Mouse (Mus musculus) lung, postnatal 25 days (tissue): ENCODE results near the gene Wdr86.
A peak's percentile ranks its signal among the peaks of the same experiment; 100 is the strongest.
"Not testable (repeated sequence)": the region's sequence is repeated elsewhere in the genome, so short reads cannot be mapped to it uniquely, and the experiment has no call there.

ENCODE experiments used
- DNase-seq: peaks from one replicate; pipeline ENCODE4 v3.0.0; 2022; ENCODE audit warnings: low spot score

The Wdr86 gene

DNA sequence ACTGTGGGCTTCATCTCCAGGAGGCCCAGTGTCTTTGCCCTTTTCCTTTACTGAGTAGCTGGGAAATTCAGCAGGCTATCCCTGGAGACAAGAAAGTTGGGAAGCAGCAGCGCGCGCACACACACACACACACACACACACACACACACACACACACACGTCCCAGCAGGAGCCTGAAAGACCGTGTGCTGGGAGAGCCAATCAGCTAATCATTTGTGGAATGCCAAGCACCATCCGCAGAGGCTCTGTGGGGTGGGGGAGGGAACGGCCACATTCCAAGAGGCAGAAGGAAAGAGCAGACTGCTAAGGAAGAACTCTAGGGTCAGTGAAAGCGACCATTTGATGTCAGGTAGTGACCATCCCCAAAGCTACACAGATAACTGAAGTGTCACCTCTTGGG lies 2.6 kb upstream of the Wdr86 start:
- peak; percentile 68 for DNase-seq

GRCm38 (mm10) chr5:24730986-24731385 lies 459 bp upstream of the Wdr86 start:
- DNase-seq, result no peak

DNA sequence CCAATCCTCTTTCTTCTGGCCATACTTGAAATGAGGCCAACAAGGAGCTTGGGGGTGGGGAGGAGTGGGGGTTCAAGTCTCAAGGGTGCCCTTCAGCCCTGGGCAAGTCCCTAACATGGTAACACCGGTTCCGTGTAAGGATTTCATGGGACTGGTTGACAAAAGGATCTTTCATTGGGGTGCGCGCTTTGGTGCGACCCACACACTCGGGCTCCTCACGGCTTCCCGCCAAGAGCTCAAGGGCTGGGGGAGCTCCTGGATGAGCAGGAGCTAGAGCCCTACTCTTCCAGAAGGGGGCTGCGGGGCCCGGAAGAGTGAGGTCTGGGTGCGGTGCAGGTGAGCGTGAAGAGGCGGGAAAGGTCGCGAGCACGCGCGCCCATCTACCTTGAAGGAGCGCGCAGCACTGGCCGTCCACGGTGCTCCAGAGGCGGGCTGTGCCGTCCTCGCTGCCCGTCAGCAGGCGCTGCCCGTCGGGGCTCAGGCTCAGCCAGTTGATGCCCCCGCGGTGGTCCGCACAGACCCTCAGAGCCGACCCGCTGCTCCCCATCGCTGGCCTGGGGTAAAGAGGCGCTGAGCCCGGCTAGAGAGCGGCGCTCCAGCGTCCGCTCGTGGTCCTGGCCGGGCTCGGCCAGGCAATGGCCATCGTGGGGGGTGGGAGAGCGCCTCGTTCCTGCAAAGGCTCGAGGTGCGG lies 585 bp downstream of the Wdr86 start:
- no peak for DNase-seq

DNA sequence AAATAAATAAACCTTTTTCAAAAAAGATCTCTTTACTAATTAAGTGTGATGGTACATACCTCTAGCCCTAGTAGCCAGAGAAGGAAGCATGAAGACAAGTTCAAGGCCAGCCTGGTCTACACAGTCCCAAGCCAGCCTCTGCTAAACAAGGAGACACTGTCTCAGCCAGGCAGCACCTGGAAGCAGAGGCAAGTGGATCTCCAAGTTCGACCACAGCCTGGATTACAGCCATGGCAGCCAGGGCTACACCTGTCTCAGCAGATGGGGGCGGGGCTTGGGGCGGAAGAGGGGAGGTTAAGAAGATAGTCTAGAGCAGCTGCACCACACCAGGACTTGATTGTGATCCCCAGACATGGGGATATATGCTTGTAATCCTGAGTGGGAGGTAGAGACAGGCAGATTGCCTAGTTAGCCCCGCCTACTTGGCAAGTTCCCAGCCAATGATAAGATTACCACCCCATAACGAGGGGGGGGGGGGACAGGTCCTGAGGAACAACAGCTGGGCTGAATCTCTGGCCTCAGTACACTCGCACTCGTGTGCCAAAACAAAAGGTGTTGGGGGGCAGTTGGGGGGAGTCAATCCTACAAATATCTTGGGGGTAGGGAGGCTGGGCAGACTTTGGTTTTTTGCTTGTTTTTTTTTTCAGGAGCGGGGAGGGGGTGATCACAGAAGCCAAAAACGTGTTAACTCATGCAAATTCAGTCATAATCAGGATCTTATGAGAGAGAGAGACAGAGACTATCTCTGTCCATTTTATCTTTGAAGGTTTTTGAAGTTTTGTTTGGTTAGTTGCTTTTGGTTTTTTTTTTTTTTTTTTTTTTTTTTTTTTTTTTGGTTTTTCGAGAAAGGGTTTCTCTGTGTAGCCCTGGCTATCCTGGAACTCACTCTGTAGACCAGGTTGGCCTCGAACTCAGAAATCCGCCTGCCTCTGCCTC lies 3.4 kb downstream of the Wdr86 start:
- DNase-seq, result no peak

DNA sequence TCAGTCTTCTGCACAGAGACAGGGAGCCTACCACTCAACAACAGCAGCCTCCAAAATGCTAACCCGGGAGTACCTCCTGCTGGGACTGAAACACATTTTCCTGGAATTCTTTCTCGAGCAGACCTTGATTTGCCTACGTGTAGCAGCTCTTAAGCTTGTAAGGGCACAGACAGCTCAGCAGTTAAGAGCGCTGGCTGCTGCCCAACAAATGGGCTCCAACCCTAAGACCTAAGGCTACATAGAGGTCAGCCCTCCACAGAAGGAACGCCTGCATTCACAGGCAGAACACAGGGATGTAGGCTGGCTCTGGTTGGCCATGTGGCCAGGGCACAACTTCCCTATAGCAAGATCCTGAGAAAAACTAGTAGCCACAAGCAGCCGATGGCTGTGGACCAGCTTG lies 4.6 kb downstream of the Wdr86 start:
- DNase-seq, result no peak

- DNase-seq, result no peak
These were observed 5.7 kb downstream of the Wdr86 start for GRCm38 (mm10) chr5:24724805-24725204.

- DNase-seq, result no peak
These were observed 6.3 kb downstream of the Wdr86 start for GRCm38 (mm10) chr5:24724270-24724634.

DNA sequence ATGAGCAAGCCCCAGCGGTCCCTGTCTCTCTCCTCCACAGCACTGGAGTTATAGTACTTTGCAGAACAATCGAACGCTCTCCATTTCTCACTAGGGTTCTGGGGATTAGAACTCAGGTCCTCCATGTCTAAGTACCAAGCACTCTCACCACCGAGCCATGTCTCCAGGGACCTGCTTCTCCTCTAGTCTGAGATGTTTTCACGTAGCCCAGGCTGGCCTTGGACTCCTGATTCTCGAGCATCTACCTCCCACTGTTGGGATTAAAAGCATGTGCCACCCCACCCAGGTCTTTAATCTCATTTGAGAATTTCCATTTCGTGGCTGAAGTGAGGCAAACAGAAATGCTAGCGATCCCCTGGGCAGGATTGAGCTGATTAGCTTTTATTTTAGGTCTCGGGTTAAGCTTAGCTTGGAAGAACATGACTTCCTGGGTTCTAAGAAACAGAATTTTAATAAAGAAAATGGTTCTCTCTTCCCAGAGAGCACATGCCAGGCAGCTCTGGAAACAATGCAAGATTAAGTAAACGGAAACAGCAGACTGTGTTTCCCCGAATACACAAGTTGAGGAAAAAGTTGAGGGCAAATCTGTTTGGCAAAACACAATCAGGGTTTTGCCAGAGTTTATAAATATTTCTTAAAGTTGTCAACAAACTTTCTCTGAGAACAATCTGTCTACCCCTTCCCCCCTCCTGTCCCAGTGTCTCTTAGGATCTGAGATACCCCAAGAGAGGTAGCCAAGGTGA lies 6.8 kb downstream of the Wdr86 start:
- peak; percentile 12 for DNase-seq

GRCm38 (mm10) chr5:24719852-24720251 lies 10.7 kb downstream of the Wdr86 start:
- no peak for DNase-seq

DNA sequence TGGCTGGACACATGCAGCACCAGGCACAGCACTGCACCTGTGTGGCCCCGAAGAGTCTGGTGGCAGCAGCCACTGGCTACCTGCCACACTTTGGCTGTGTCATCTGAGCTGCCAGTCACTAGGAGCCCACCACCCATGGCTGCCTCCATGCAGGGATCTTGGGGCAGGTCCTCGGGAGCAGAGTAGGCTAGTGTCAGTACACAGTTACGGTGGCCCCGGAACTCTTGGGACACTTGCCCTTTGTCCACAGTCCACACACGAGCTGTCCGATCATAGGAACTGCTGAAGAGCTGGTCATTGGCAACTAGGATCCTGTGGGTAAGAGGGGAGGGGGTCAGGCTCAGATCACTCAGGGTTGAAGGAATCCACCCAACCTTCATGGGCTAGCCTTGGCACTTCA lies 12.5 kb downstream of the Wdr86 start:
- DNase-seq, result no peak

- no peak for DNase-seq
These were observed 16.5 kb downstream of the Wdr86 start for GRCm38 (mm10) chr5:24713987-24714386.

GRCm38 (mm10) chr5:24713199-24713598 lies 17.3 kb downstream of the Wdr86 start:
- peak; percentile 19 for DNase-seq

DNA sequence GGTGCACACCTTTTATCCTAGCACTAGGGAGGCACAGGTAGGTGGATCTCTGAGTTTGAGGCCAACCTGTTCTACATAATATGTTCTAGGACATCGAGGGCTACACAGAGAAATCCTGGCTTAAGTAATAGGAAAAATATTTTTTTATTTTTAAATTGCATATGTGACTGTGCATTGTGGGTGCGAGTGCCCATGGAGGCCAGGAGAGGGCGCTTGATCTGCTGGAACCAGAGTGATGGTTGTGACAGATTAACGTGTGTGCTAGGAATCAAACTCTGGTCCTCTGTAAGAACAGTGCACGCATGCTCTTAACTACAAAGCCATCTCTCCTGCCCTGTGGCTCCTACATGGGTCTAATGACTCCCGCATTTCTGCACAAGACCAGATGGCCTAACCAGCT lies 18.9 kb downstream of the Wdr86 start:
- DNase-seq, result no peak

GRCm38 (mm10) chr5:24709962-24710361 lies 20.6 kb downstream of the Wdr86 start:
- no peak for DNase-seq

- DNase-seq, result no peak
These were observed 25.9 kb downstream of the Wdr86 start for GRCm38 (mm10) chr5:24704615-24705014.

- peak; percentile 60 for DNase-seq
These were observed 29.3 kb downstream of the Wdr86 start for GRCm38 (mm10) chr5:24701271-24701670.

GRCm38 (mm10) chr5:24696704-24697103 lies 33.8 kb downstream of the Wdr86 start:
- DNase-seq, result no peak

DNA sequence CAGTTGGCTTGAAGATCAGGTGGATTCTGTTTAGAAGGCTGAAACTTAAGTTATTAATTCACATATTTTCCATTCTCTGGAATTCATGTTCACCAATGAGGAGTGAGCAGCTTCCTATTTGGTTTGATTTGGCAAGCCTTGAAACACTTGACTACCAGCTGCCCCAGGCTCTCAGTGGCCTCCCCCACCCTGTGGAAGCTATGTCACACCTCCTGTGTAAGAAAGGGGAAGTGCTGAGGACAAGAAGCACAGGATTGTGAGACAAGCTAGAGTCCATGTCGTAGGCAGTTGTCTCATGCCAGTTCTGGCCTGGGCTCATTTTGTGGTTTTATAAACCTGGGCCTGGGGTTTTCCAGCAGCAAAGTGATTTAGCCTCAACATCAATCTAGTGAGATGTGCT lies 42.8 kb downstream of the Wdr86 start:
- peak; percentile 79 for DNase-seq

DNA sequence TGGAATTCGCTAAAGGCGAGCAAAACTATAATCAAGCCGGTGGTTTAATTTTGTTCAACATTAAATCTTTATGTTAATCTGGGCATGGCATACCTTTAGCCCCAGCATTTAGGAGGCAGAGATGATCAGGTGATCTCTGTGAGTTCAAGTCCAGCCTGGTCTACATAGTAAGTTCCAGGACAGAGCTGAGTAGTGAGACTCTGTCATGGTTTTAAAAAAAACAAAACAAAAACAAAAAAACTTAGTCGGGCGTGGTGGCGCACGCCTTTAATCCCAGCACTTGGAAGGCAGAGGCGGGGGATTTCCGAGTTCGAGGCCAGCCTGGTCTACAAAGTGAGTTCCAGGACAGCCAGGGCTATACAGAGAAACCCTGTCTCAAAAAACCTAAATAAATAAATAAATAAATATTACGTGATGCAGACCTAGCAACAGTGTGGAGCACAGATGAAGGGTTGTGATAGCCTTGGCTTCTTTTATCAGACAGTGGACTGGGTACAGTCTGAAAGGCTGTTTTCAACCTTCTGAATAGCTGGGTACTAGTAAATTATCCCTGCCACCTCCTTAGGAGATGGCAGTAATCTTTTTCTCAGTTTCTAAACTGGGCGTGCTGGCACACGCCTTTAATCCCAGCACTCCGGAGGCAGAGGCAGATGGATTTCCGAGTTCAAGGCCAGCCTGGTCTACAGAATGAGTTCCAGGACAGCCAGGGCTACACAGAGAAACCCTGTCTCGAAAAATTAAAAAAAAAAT lies 43.7 kb downstream of the Wdr86 start:
- DNase-seq, result not testable (repeated sequence)

GRCm38 (mm10) chr5:24686176-24686575 lies 44.4 kb downstream of the Wdr86 start:
- peak; percentile 65 for DNase-seq

GRCm38 (mm10) chr5:24685366-24686093 lies 45.0 kb downstream of the Wdr86 start, which contains the start of gene Nub1:
Nub1 (plus strand) TSS chr5:24685532.
- DNase-seq, result peak; percentile 99
